Mouse (Mus musculus) C2C12 (cell line): ENCODE data around the gene Vamp4. TPM values are rescaled to one million over a fixed set of nuclear protein-coding genes. Genes with fewer than 3 reads are reported as not detected.

Experiments
- H3K27me3 ChIP-seq: one replicate; pipeline ENCODE4 v1.6.1; 2011; ENCODE audit not compliant: control insufficient read depth, insufficient read depth, insufficient read length
- H3K36me3 ChIP-seq: one replicate; pipeline ENCODE4 v1.6.1; 2011; ENCODE audit not compliant: control insufficient read depth, insufficient read depth
- H3K4me3 ChIP-seq: one replicate; pipeline ENCODE4 v1.5.1; 2011; ENCODE audit warnings: mild to moderate bottlenecking, control low read depth; ENCODE audit not compliant: poor library complexity, insufficient read depth, severe bottlenecking
- H3K79me2 ChIP-seq: one replicate; pipeline ENCODE4 v1.6.1; 2011; ENCODE audit not compliant: control insufficient read depth, insufficient read depth
- H3K79me3 ChIP-seq: one replicate; pipeline ENCODE4 v1.6.1; 2011; ENCODE audit warnings: low read depth, control low read depth
- H3ac ChIP-seq: one replicate; pipeline ENCODE3; 2011; ENCODE audit warnings: low read depth; ENCODE audit not compliant: control insufficient read depth, insufficient read length
- CEBPB ChIP-seq: IDR thresholded peaks from one replicate; pipeline ENCODE4 v1.6.1; 2011; ENCODE audit warnings: low read depth, mild to moderate bottlenecking, control low read depth, moderate library complexity
- CTCF ChIP-seq: IDR thresholded peaks from one replicate; pipeline ENCODE4 v1.5.1; 2011; ENCODE audit not compliant: control insufficient read depth, insufficient read depth, insufficient read length
- FOSL1 ChIP-seq: IDR thresholded peaks from one replicate; pipeline ENCODE4 v1.8.0; 2011; ENCODE audit warnings: mild to moderate bottlenecking, low read length; ENCODE audit not compliant: poor library complexity, insufficient read depth, severe bottlenecking
- MAX ChIP-seq: IDR thresholded peaks from one replicate; pipeline ENCODE4 v1.6.1; 2011; ENCODE audit warnings: mild to moderate bottlenecking, control low read depth
- MYOD1 ChIP-seq: IDR thresholded peaks from one replicate; pipeline ENCODE4 v1.6.1; 2011; ENCODE audit warnings: low read depth; ENCODE audit not compliant: control insufficient read depth, insufficient read length
- MYOG ChIP-seq: IDR thresholded peaks from one replicate; pipeline ENCODE4 v1.6.1; 2011; ENCODE audit not compliant: control insufficient read depth, insufficient read length; ENCODE audit errors: extremely low read depth
- USF1 ChIP-seq: IDR thresholded peaks from one replicate; pipeline ENCODE4 v1.6.1; 2011; ENCODE audit warnings: low read depth, mild to moderate bottlenecking, control low read depth, moderate library complexity
- polyA plus RNA-seq: library from polyadenylated mRNA; unstranded; fragments of >200 nt; fragmentation: generic; extraction: Trizol; gene quantifications from one replicate; pipeline ENCODE4 v1.2.1, GENCODE M21; 2012; ENCODE audit warnings: missing spikeins

Gene Vamp4
- polyA plus RNA-seq, 1 experiment, result 12.3 TPM

GRCm38 (mm10) chr1:162575098-162575497 lies 4.8 kb downstream of the Vamp4 start:
- Histone ChIP-seq H3ac (no peak overlapping the region), H3K4me3 (no peak overlapping the region), H3K79me2 (peaks cover 32% of the 10 kb centered on the region), H3K27me3 (no peaks in the 10 kb centered on the region), H3K79me3 (peaks cover 14% of the 10 kb centered on the region), H3K36me3 (peaks cover 39% of the 10 kb centered on the region)
- TF ChIP-seq USF1 (no peak), MAX (no peak), MYOG (no peak), CEBPB (no peak), MYOD1 (no peak), CTCF (no peak), FOSL1 (no peak)

GRCm38 (mm10) chr1:162582884-162583283 lies 12.6 kb downstream of the Vamp4 start:
- no peaks in the 10 kb centered on the region for H3K79me3 ChIP-seq
- no peak overlapping the region for H3K4me3 ChIP-seq
- no peak for TF ChIP-seq CEBPB
- no peak for TF ChIP-seq FOSL1
- TF ChIP-seq USF1, result no peak
- no peak for TF ChIP-seq MAX
- no peak for TF ChIP-seq MYOG
- TF ChIP-seq MYOD1, result no peak
- TF ChIP-seq CTCF, result no peak
- H3K27me3 ChIP-seq, result no peaks in the 10 kb centered on the region
- H3ac ChIP-seq, result no peak overlapping the region
- H3K36me3 ChIP-seq, result peaks cover 48% of the 10 kb centered on the region
- H3K79me2 ChIP-seq, result no peaks in the 10 kb centered on the region

- Histone ChIP-seq H3K79me3 (no peaks in the 10 kb centered on the region), H3K27me3 (no peaks in the 10 kb centered on the region), H3K36me3 (peaks cover 47% of the 10 kb centered on the region), H3K79me2 (no peaks in the 10 kb centered on the region), H3K4me3 (no peak overlapping the region), H3ac (no peak overlapping the region)
- no peak for TF ChIP-seq MAX
- TF ChIP-seq FOSL1, result no peak
Measured at GRCm38 (mm10) chr1:162586282-162586681, 16.0 kb downstream of the Vamp4 start.

GRCm38 (mm10) chr1:162588606-162589005 lies 18.3 kb downstream of the Vamp4 start:
- Histone ChIP-seq H3K79me2 (no peaks in the 10 kb centered on the region), H3K27me3 (no peaks in the 10 kb centered on the region), H3K36me3 (peaks cover 34% of the 10 kb centered on the region), H3ac (no peak overlapping the region), H3K4me3 (no peak overlapping the region), H3K79me3 (no peaks in the 10 kb centered on the region)
- TF ChIP-seq MYOG (no peak), MYOD1 (no peak), MAX (no peak), FOSL1 (no peak), CEBPB (no peak), CTCF (no peak), USF1 (no peak)

GRCm38 (mm10) chr1:162589443-162589842 lies 19.1 kb downstream of the Vamp4 start:
- H3K36me3 ChIP-seq, result peaks cover 33% of the 10 kb centered on the region
- no peaks in the 10 kb centered on the region for H3K79me3 ChIP-seq
- no peak overlapping the region for H3ac ChIP-seq
- H3K27me3 ChIP-seq, result no peaks in the 10 kb centered on the region
- TF ChIP-seq MYOD1, result no peak
- TF ChIP-seq CTCF, result no peak
- TF ChIP-seq MYOG, result no peak
- TF ChIP-seq MAX, result no peak
- no peak for TF ChIP-seq USF1
- no peak for TF ChIP-seq CEBPB
- TF ChIP-seq FOSL1, result no peak
- no peaks in the 10 kb centered on the region for H3K79me2 ChIP-seq
- no peak overlapping the region for H3K4me3 ChIP-seq

- H3K4me3 ChIP-seq, result no peak overlapping the region
- no peaks in the 10 kb centered on the region for H3K79me2 ChIP-seq
- no peak overlapping the region for H3ac ChIP-seq
- H3K36me3 ChIP-seq, result peaks cover 38% of the 10 kb centered on the region
- no peaks in the 10 kb centered on the region for H3K79me3 ChIP-seq
- no peaks in the 10 kb centered on the region for H3K27me3 ChIP-seq
- no peak for TF ChIP-seq MYOD1
- TF ChIP-seq FOSL1, result no peak
- TF ChIP-seq CEBPB, result no peak
- TF ChIP-seq MAX, result no peak
Measured at GRCm38 (mm10) chr1:162590415-162590997, 20.2 kb downstream of the Vamp4 start.
